Mouse (Mus musculus) liver, postnatal 0 days (tissue): ENCODE measurements around the gene Rere. TPM values are rescaled to one million over a fixed set of nuclear protein-coding genes. Genes with fewer than 3 reads are reported as not detected.

Experiments
- ATAC-seq: fragments of 200-750 bp; cut with Nextera tagmentation; 2 replicates; pipeline ENCODE4 v1.8.0; 2017; ENCODE audit warnings: mild to moderate bottlenecking, moderate library complexity
- DNase-seq: peaks from one replicate; pipeline ENCODE4 v3.0.0-alpha.2; 2016
- H3K27ac ChIP-seq: fragments of 300-500 bp; sonication (generic); 2 replicates; pipeline ENCODE4 v1.5.1; 2014; ENCODE audit warnings: antibody characterized with exemption, moderate library complexity, mild to moderate bottlenecking, low read depth
- H3K27me3 ChIP-seq: fragments of 300-500 bp; sonication (generic); 2 replicates; pipeline ENCODE4 v1.6.1; 2014; ENCODE audit warnings: low read length, control low read depth, mixed read lengths; ENCODE audit not compliant: insufficient read depth
- H3K36me3 ChIP-seq: fragments of 300-500 bp; sonication (generic); replicated peaks from 2 replicates; pipeline ENCODE4 v1.6.1; 2014; ENCODE audit warnings: mild to moderate bottlenecking, control low read depth, low read length, moderate library complexity, mixed read lengths; ENCODE audit not compliant: insufficient read depth
- H3K4me1 ChIP-seq: fragments of 300-500 bp; sonication (generic); 2 replicates; pipeline ENCODE4 v1.6.1; 2014; ENCODE audit warnings: antibody characterized with exemption, mild to moderate bottlenecking, control low read depth; ENCODE audit not compliant: insufficient read depth
- H3K4me2 ChIP-seq: fragments of 300-500 bp; sonication (generic); 2 replicates; pipeline ENCODE4 v1.6.1; 2014; ENCODE audit warnings: low read depth, mild to moderate bottlenecking, low read length, moderate library complexity, mixed read lengths
- H3K4me3 ChIP-seq: fragments of 300-500 bp; sonication (generic); 2 replicates; pipeline ENCODE4 v1.5.1; 2014; ENCODE audit warnings: low read depth, low read length
- H3K9ac ChIP-seq: fragments of 300-500 bp; sonication (generic); replicated peaks from 2 replicates; pipeline ENCODE4 v1.6.1; 2014; ENCODE audit warnings: mild to moderate bottlenecking, moderate library complexity
- H3K9me3 ChIP-seq: fragments of 300-500 bp; sonication (generic); 2 replicates; pipeline ENCODE4 v1.6.1; 2016; ENCODE audit warnings: mild to moderate bottlenecking, control low read depth, low read length, mixed read lengths
- CTCF ChIP-seq: sonication (generic); IDR thresholded peaks from 2 replicates; pipeline ENCODE4 v1.5.1; 2016; ENCODE audit warnings: antibody characterized with exemption, low read depth
- EP300 ChIP-seq: IDR thresholded peaks from 2 replicates; pipeline ENCODE4 v1.6.1; 2016; ENCODE audit warnings: antibody characterized with exemption, low read depth, mild to moderate bottlenecking
- WGBS: fragments of 180-500 bp; shearing (Covaris S2); extraction: QIAGEN DNeasy Blood & Tissue Kit; methylation state at CpG from one replicate; pipeline ENCODE4 v1.1.7; 2014; ENCODE audit not compliant: insufficient replicate concordance; 5-methylcytosine and 5-hydroxymethylcytosine counted together
- polyA plus RNA-seq: library from polyadenylated mRNA; unstranded; fragments of >200 nt; fragmentation: Nextera tagmentation; extraction: Ambion mirVana; gene quantifications from 2 replicates; pipeline ENCODE4 v1.2.1, GENCODE M21; 2015

Rere gene
- polyA plus RNA-seq, 1 experiment from 2014 or later = 4.3 TPM

GRCm38 (mm10) chr4:150372631-150373041 is 91.2 kb downstream of the Rere start:
- DNase-seq (no peak), ATAC-seq (no peak)
- 0 out of 2 replicates have a peak overlapping the region, but pooled peaks have one; percentile 53 for H3K27ac ChIP-seq
- H3K4me2 ChIP-seq = peak overlapping the region; percentile 96
- no peaks in the 10 kb centered on the region for H3K27me3 ChIP-seq
- H3K4me3 ChIP-seq = peak overlapping the region; percentile 68
- peaks cover 40% of the 10 kb centered on the region for H3K4me1 ChIP-seq
- no peaks in the 10 kb centered on the region for H3K9me3 ChIP-seq
- H3K36me3 ChIP-seq = no peaks in the 10 kb centered on the region
- H3K9ac ChIP-seq = peak overlapping the region; percentile 78; the same call in 1 of the 2 replicates
- 15% methylated on average over 3 of the region's 3 CpGs for WGBS
- TF ChIP-seq EP300 (no peak), CTCF (no peak)

DNA sequence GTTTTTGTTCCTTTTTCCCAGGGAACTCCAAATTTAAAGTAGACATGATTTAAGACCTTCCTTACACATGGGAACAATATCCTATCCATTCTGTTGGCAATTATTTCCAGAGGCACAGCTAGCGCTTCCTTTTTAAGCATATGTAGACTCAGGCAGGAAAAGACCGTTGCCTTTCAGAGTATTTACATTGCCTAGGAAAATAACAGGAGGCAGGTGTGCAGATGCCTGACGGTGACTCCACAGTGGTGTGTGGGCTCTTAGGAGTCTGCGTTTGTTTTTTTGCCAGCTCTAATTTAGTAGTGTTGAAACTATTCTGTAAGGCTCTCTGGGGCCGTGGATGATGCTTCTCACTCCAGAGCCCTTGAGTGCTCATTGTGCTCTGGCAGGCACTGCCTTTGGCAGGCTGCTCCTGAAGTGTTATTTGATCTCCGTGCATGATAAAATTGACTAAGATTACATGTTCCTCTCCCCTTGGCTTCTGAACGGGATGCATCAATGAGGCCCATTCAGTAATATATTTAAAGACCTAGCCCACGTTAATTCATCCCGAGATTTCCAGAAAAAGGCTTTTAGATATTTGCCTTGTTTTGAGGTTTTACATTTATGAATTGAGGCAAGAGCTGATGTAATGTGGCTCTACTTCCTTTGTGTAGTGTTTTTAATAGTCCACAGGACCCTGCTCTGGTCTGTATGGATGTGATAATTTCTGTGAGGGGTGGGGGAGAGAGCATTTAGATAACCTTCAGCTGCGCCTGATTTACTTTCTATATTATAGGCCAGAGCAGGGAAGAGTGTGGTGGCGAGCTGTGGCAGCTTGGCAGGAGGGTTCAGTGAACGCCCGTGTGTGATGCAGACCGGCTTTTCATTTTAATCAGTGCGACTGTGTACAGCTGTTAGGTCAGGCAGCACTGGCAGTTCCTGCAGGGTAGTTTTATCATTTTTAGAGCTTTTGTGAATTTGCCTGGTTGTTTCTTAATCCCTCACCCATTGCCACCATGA is 92.0 kb downstream of the Rere start:
- Histone ChIP-seq H3K27me3 (no peaks in the 10 kb centered on the region), H3K4me3 (0 out of 2 replicates have a peak overlapping the region, but pooled peaks have one; percentile 68), H3K36me3 (no peaks in the 10 kb centered on the region), H3K27ac (peak overlapping the region; percentile 53), H3K9ac (peak overlapping the region; percentile 16; the same call in 1 of the 2 replicates), H3K4me2 (peak overlapping the region; percentile 96), H3K9me3 (no peaks in the 10 kb centered on the region), H3K4me1 (peaks cover 40% of the 10 kb centered on the region)
- 14% methylated on average over 15 of the region's 15 CpGs for WGBS
- TF ChIP-seq CTCF (no peak), EP300 (no peak)
- ATAC-seq = no peak
- DNase-seq = no peak

DNA sequence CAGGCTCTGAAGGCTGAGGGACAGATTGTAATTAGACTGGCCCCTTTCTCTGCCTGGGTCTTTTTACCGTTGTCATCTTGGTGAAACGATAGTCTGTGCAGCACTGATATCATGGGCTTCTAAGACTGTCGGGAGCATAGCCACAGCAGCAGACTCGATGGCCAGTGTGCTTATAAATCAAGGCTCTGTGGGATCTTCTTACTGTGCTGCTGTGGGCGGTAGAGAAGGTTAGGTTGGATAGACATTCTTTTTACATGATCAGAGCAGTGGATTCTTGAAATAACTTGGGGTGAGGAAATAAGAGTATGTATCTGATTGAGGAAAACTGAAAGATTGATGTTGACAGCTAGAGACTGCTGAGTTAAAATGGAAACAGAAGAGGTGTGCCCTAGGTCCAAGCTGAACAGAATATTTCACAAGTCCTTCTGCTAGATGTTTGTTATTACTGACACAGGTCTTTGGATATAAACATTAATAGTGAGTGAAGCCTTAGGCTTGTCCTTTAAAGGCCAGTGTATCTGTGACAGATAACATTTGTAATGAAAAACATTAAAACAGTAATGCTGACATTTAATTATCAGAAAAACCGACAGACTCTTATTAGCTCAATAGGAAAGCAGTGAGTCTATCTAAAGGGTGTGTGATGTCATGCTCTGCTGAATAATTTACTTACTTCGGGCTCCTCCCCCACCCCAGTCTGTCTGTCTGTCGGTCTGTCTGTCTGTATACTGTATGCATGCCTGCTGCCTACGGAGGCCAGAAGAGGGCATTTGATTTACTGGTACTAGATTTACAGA is 93.4 kb downstream of the Rere start:
- H3K4me1 ChIP-seq = peaks cover 40% of the 10 kb centered on the region
- no peak for DNase-seq
- 38% methylated on average over 9 of the region's 9 CpGs for WGBS

DNA sequence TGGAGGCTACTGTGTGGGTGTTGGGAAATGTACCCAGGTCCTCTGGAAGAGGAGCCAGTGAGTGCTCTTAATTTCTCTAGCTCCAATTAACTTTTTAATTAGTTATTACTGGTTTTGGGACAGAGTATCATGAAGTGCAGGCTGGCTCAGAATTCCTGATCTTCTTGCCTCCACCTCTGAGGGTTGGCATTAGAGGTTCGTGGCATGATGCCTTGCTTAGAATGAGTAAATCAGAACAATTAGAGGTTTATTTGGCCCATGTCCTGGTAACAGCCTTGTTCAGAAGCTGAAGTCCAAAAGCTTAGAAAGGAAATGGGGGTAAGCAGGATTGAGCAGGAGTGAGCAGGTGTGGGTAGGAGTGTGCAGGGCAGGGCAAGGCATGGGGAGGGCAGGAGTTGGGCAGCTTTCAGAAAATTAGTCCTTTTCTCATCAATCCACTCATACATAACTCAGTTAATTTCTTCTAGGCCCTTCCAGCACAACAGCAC is 94.0 kb downstream of the Rere start:
- no peak overlapping the region for H3K4me2 ChIP-seq
- DNase-seq = no peak
- H3K36me3 ChIP-seq = no peaks in the 10 kb centered on the region
- no peak overlapping the region for H3K9ac ChIP-seq
- no peak overlapping the region for H3K27ac ChIP-seq
- no peak overlapping the region for H3K4me3 ChIP-seq
- TF ChIP-seq CTCF = no peak
- TF ChIP-seq EP300 = no peak
- peaks cover 40% of the 10 kb centered on the region for H3K4me1 ChIP-seq
- 75% methylated on average over 1 of the region's 1 CpGs for WGBS
- no peaks in the 10 kb centered on the region for H3K9me3 ChIP-seq
- no peak for ATAC-seq
- H3K27me3 ChIP-seq = no peaks in the 10 kb centered on the region

More for the DNA sequence above, 93.4 kb downstream of the Rere start:
- H3K9ac ChIP-seq = no peak overlapping the region
- H3K4me3 ChIP-seq = no peak overlapping the region
- no peaks in the 10 kb centered on the region for H3K9me3 ChIP-seq
- H3K4me2 ChIP-seq = no peak overlapping the region
- no peaks in the 10 kb centered on the region for H3K36me3 ChIP-seq
- peak; percentile 26 for ATAC-seq
- no peak overlapping the region for H3K27ac ChIP-seq
- no peaks in the 10 kb centered on the region for H3K27me3 ChIP-seq
- no peak for TF ChIP-seq EP300
- no peak for TF ChIP-seq CTCF

DNA sequence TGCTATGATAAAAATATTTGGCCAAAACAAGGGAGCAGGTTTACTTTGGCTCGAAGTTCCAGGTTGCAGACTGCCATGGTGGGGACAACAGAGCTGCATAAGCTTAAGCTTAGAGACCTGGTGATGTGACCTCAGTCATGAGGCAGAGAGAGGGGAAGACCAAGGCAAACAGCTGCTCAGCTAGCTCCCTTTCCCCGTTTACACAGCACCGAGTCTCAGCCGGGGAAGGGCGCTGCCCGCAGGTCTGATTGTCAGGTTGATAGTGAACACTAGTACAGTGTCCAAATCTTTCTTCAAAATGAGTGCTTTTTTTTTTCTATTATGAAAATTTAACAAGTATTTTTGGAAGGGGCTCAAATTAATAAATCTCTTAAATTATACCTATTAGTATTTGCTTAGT is 97.9 kb downstream of the Rere start:
- H3K4me1 ChIP-seq = peaks cover 21% of the 10 kb centered on the region

DNA sequence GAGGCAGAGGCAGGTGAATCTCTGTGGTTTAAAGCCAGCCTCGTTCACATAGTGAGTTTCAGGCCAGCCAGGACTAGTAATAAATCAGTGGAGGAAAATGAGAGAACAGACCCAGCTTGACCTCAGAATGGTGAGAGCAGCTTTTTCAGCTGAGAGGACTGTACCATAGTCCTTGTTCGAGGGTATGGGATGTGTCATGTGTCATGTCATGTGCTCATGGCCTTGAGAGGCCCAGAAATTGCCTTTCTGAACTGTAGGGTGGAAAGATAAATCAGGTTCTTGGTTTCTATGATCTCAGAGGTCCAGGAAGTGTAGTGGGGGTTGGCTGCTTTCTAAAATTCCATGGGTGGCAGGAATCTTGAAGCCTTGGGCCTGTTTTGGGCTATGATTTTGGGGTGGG is 98.3 kb downstream of the Rere start:
- no peaks in the 10 kb centered on the region for H3K36me3 ChIP-seq
- no peak overlapping the region for H3K27ac ChIP-seq
- H3K9ac ChIP-seq = no peak overlapping the region
- TF ChIP-seq CTCF = no peak
- no peak for TF ChIP-seq EP300
- 48% methylated on average over 2 of the region's 2 CpGs for whole genome bisulfite sequencing
- peaks cover 17% of the 10 kb centered on the region for H3K4me1 ChIP-seq
- no peaks in the 10 kb centered on the region for H3K9me3 ChIP-seq
- DNase-seq (no peak), ATAC-seq (no peak; the same call in 1 of the 2 replicates)
- no peaks in the 10 kb centered on the region for H3K27me3 ChIP-seq
- no peak overlapping the region for H3K4me3 ChIP-seq
- no peak overlapping the region for H3K4me2 ChIP-seq

More for the DNA sequence above, 97.9 kb downstream of the Rere start:
- DNase-seq (no peak), ATAC-seq (no peak)
- no peaks in the 10 kb centered on the region for H3K36me3 ChIP-seq
- no peak for TF ChIP-seq EP300
- TF ChIP-seq CTCF = no peak
- no peak overlapping the region for H3K27ac ChIP-seq
- H3K9ac ChIP-seq = no peak overlapping the region
- no peaks in the 10 kb centered on the region for H3K27me3 ChIP-seq
- no peak overlapping the region for H3K4me2 ChIP-seq
- H3K4me3 ChIP-seq = no peak overlapping the region
- 50% methylated on average over 6 of the region's 6 CpGs for WGBS
- no peaks in the 10 kb centered on the region for H3K9me3 ChIP-seq
